Mouse (Mus musculus): Measurements from ENCODE around the gene Gm20479.

DNA sequence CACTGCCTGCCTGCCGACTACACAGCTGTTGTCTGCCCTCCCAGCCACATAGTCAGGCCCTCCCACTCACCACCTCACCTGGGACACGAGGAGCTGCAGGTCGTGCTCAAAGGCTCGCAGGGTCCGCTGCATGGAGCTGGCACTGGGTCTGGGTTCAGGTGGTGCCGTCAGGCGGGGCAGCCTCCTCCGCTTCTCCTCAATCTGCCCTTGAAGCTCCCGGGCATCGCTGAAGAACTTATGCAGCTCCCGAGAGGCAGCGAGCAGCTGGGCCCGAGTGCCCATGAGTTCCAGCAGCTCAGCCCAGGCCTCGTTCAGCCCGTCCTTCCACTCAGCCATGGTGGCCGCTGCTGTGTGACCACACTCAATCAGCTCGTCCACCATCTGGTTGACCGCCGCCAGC lies 11.9 kb upstream of the Gm20479 start:
- no peak for TF ChIP-seq CTCF (IDR thresholded peaks at IDR 0.05; ENCODE audit: low read depth, low read length)
- TF ChIP-seq GATA1 (IDR thresholded peaks at IDR 0.05; ENCODE audit: borderline replicate concordance, low read length): no peak
- TF ChIP-seq TAL1 (conservative IDR thresholded peaks at IDR 0.05; ENCODE audit: low read depth, low read length): no peak
- TF ChIP-seq POLR2AphosphoS5 (IDR thresholded peaks at IDR 0.05; ENCODE audit: insufficient replicate concordance, low read depth, low read length): no peak
- TF ChIP-seq GATA2 (IDR thresholded peaks at IDR 0.05; ENCODE audit: borderline replicate concordance, low read depth, low read length): no peak

Data from G1E (cell line).